Mouse (Mus musculus) stomach, embryonic 15.5 days (tissue): ENCODE data around the gene Syt16. TPM values are rescaled to one million over a fixed set of nuclear protein-coding genes. Genes with fewer than 3 reads are reported as not detected.

Source experiments
- ATAC-seq: fragments of 200-750 bp; cut with Nextera tagmentation; 2 replicates; pipeline ENCODE4 v1.8.0; 2017; ENCODE audit warnings: low read depth, moderate number of reproducible peaks, moderate TSS enrichment; ENCODE audit not compliant: insufficient read depth, low FRiP score
- H3K27ac ChIP-seq: fragments of 300-500 bp; sonication (generic); 2 replicates; pipeline ENCODE4 v1.5.1; 2015; ENCODE audit warnings: mild to moderate bottlenecking, inconsistent platforms
- H3K27me3 ChIP-seq: fragments of 300-500 bp; sonication (generic); replicated peaks from 2 replicates; pipeline ENCODE4 v1.6.1; 2015; ENCODE audit warnings: inconsistent platforms
- H3K36me3 ChIP-seq: fragments of 300-500 bp; sonication (generic); 2 replicates; pipeline ENCODE4 v1.6.1; 2015; ENCODE audit warnings: inconsistent platforms
- H3K4me1 ChIP-seq: fragments of 300-500 bp; sonication (generic); 2 replicates; pipeline ENCODE4 v1.6.1; 2015; ENCODE audit warnings: inconsistent platforms
- H3K4me2 ChIP-seq: fragments of 300-500 bp; sonication (generic); 2 replicates; pipeline ENCODE4 v1.6.1; 2015; ENCODE audit warnings: mild to moderate bottlenecking, inconsistent platforms
- H3K4me3 ChIP-seq: fragments of 300-500 bp; sonication (generic); replicated peaks from 2 replicates; pipeline ENCODE4 v1.5.1; 2015; ENCODE audit warnings: inconsistent platforms
- H3K9ac ChIP-seq: fragments of 300-500 bp; sonication (generic); 2 replicates; pipeline ENCODE4 v1.6.1; 2015; ENCODE audit warnings: inconsistent platforms
- H3K9me3 ChIP-seq: fragments of 300-500 bp; sonication (generic); 2 replicates; pipeline ENCODE4 v1.6.1; 2016; ENCODE audit warnings: inconsistent platforms
- WGBS: fragments of 180-500 bp; shearing (Covaris S2); methylation state at CpG from one replicate; pipeline ENCODE4 v1.1.7; 2015; 5-methylcytosine and 5-hydroxymethylcytosine counted together
- polyA plus RNA-seq: library from polyadenylated mRNA; unstranded; fragments of >200 nt; fragmentation: Nextera tagmentation; extraction: Ambion mirVana; gene quantifications from 2 replicates; pipeline ENCODE4 v1.2.1, GENCODE M21; 2015

The Syt16 gene
- polyA plus RNA-seq, 1 experiment from 2014 or later, result 2.4 TPM

GRCm38 (mm10) chr12:74125796-74126195 lies 128.3 kb downstream of the Syt16 start:
- H3K27ac ChIP-seq, result no peak overlapping the region
- no peaks in the 10 kb centered on the region for H3K4me1 ChIP-seq
- no peak overlapping the region for H3K4me2 ChIP-seq
- 80% methylated on average over 12 of the region's 12 CpGs for WGBS
- no peaks in the 10 kb centered on the region for H3K9me3 ChIP-seq
- no peak for ATAC-seq
- no peak overlapping the region for H3K9ac ChIP-seq
- no peak overlapping the region for H3K4me3 ChIP-seq
- H3K36me3 ChIP-seq, result no peaks in the 10 kb centered on the region
- H3K27me3 ChIP-seq, result no peaks in the 10 kb centered on the region

GRCm38 (mm10) chr12:74128229-74128628 lies 130.8 kb downstream of the Syt16 start:
- Histone ChIP-seq H3K4me1 (no peaks in the 10 kb centered on the region), H3K9ac (no peak overlapping the region), H3K9me3 (no peaks in the 10 kb centered on the region), H3K4me3 (no peak overlapping the region), H3K27me3 (no peaks in the 10 kb centered on the region), H3K36me3 (no peaks in the 10 kb centered on the region), H3K4me2 (no peak overlapping the region), H3K27ac (no peak overlapping the region)
- 53% methylated on average over 1 of the region's 1 CpGs for WGBS
- ATAC-seq, result 0 out of 2 replicates have a peak, but pooled peaks have one; percentile 27

GRCm38 (mm10) chr12:74131790-74132189 lies 134.3 kb downstream of the Syt16 start:
- no peaks in the 10 kb centered on the region for H3K27me3 ChIP-seq
- H3K36me3 ChIP-seq, result no peaks in the 10 kb centered on the region
- no peak overlapping the region for H3K4me2 ChIP-seq
- H3K27ac ChIP-seq, result no peak overlapping the region
- 45% methylated on average over 2 of the region's 2 CpGs for WGBS
- no peak overlapping the region for H3K4me3 ChIP-seq
- ATAC-seq, result no peak
- H3K9me3 ChIP-seq, result no peaks in the 10 kb centered on the region
- no peaks in the 10 kb centered on the region for H3K4me1 ChIP-seq
- no peak overlapping the region for H3K9ac ChIP-seq

- ATAC-seq, result no peak
- WGBS, result 58% methylated on average over 7 of the region's 7 CpGs
These were observed 144.7 kb downstream of the Syt16 start for GRCm38 (mm10) chr12:74142147-74142546.

GRCm38 (mm10) chr12:74144385-74144784 lies 146.9 kb downstream of the Syt16 start:
- no peaks in the 10 kb centered on the region for H3K9me3 ChIP-seq
- H3K9ac ChIP-seq, result no peak overlapping the region
- WGBS, result 49% methylated on average over 5 of the region's 5 CpGs
- no peaks in the 10 kb centered on the region for H3K36me3 ChIP-seq
- H3K4me2 ChIP-seq, result no peak overlapping the region
- H3K4me1 ChIP-seq, result no peaks in the 10 kb centered on the region
- no peak for ATAC-seq
- H3K27me3 ChIP-seq, result no peaks in the 10 kb centered on the region
- no peak overlapping the region for H3K27ac ChIP-seq
- H3K4me3 ChIP-seq, result no peak overlapping the region

More at GRCm38 (mm10) chr12:74142147-74142546, 144.7 kb downstream of the Syt16 start:
- H3K4me1 ChIP-seq, result no peaks in the 10 kb centered on the region
- no peak overlapping the region for H3K27ac ChIP-seq
- no peak overlapping the region for H3K4me2 ChIP-seq
- H3K9me3 ChIP-seq, result no peaks in the 10 kb centered on the region
- H3K36me3 ChIP-seq, result no peaks in the 10 kb centered on the region
- H3K9ac ChIP-seq, result no peak overlapping the region
- no peaks in the 10 kb centered on the region for H3K27me3 ChIP-seq
- no peak overlapping the region for H3K4me3 ChIP-seq

- 49% methylated on average over 3 of the region's 3 CpGs for WGBS
- ATAC-seq, result no peak
- Histone ChIP-seq H3K27ac (no peak overlapping the region), H3K36me3 (no peaks in the 10 kb centered on the region), H3K4me2 (no peak overlapping the region), H3K27me3 (no peaks in the 10 kb centered on the region), H3K9ac (no peak overlapping the region), H3K4me1 (no peaks in the 10 kb centered on the region), H3K9me3 (no peaks in the 10 kb centered on the region), H3K4me3 (no peak overlapping the region)
These were observed 163.3 kb downstream of the Syt16 start for GRCm38 (mm10) chr12:74160791-74161190.

GRCm38 (mm10) chr12:74163080-74163479 lies 165.6 kb downstream of the Syt16 start:
- Histone ChIP-seq H3K4me1 (no peaks in the 10 kb centered on the region), H3K4me2 (no peak overlapping the region), H3K9ac (no peak overlapping the region), H3K4me3 (no peak overlapping the region), H3K9me3 (no peaks in the 10 kb centered on the region), H3K36me3 (no peaks in the 10 kb centered on the region), H3K27me3 (no peaks in the 10 kb centered on the region), H3K27ac (no peak overlapping the region)
- 76% methylated on average over 2 of the region's 2 CpGs for WGBS
- no peak for ATAC-seq

- H3K4me1 ChIP-seq, result no peaks in the 10 kb centered on the region
- no peaks in the 10 kb centered on the region for H3K27me3 ChIP-seq
- no peak overlapping the region for H3K9ac ChIP-seq
- no peak for ATAC-seq
- 82% methylated on average over 1 of the region's 1 CpGs for WGBS
- H3K9me3 ChIP-seq, result no peaks in the 10 kb centered on the region
- H3K4me3 ChIP-seq, result no peak overlapping the region
- H3K4me2 ChIP-seq, result no peak overlapping the region
- H3K27ac ChIP-seq, result no peak overlapping the region
- no peaks in the 10 kb centered on the region for H3K36me3 ChIP-seq
These were observed 173.8 kb downstream of the Syt16 start for GRCm38 (mm10) chr12:74171257-74171656.

- Histone ChIP-seq H3K9me3 (no peaks in the 10 kb centered on the region), H3K27me3 (no peaks in the 10 kb centered on the region), H3K9ac (no peak overlapping the region), H3K4me1 (no peaks in the 10 kb centered on the region), H3K27ac (no peak overlapping the region), H3K4me3 (no peak overlapping the region), H3K36me3 (no peaks in the 10 kb centered on the region), H3K4me2 (no peak overlapping the region)
- 69% methylated on average over 3 of the region's 3 CpGs for WGBS
- no peak for ATAC-seq
These were observed 176.4 kb downstream of the Syt16 start for GRCm38 (mm10) chr12:74173902-74174301.

GRCm38 (mm10) chr12:74184596-74184995 lies 187.1 kb downstream of the Syt16 start:
- H3K9me3 ChIP-seq, result no peaks in the 10 kb centered on the region
- ATAC-seq, result no peak
- no peaks in the 10 kb centered on the region for H3K36me3 ChIP-seq
- H3K27me3 ChIP-seq, result no peaks in the 10 kb centered on the region
- no peak overlapping the region for H3K9ac ChIP-seq
- H3K4me2 ChIP-seq, result peak overlapping the region; percentile 8; the same call in 1 of the 2 replicates
- H3K4me1 ChIP-seq, result no peaks in the 10 kb centered on the region
- WGBS, result 75% methylated on average over 17 of the region's 17 CpGs
- peak overlapping the region; percentile 12; the same call in 1 of the 2 replicates for H3K4me3 ChIP-seq
- H3K27ac ChIP-seq, result no peak overlapping the region

GRCm38 (mm10) chr12:74188243-74188785 lies 190.9 kb downstream of the Syt16 start:
- no peaks in the 10 kb centered on the region for H3K4me1 ChIP-seq
- no peak for ATAC-seq
- no peak overlapping the region for H3K4me2 ChIP-seq
- H3K27ac ChIP-seq, result no peak overlapping the region
- H3K9me3 ChIP-seq, result no peaks in the 10 kb centered on the region
- H3K4me3 ChIP-seq, result no peak overlapping the region
- no peak overlapping the region for H3K9ac ChIP-seq
- no peaks in the 10 kb centered on the region for H3K36me3 ChIP-seq
- 73% methylated on average over 11 of the region's 11 CpGs for WGBS
- no peaks in the 10 kb centered on the region for H3K27me3 ChIP-seq

- Histone ChIP-seq H3K4me1 (no peaks in the 10 kb centered on the region), H3K4me2 (no peak overlapping the region), H3K9me3 (no peaks in the 10 kb centered on the region), H3K36me3 (no peaks in the 10 kb centered on the region), H3K9ac (no peak overlapping the region), H3K27ac (no peak overlapping the region), H3K4me3 (no peak overlapping the region), H3K27me3 (no peaks in the 10 kb centered on the region)
- no peak for ATAC-seq
- 33% methylated on average over 7 of the region's 7 CpGs for WGBS
These were observed 191.4 kb downstream of the Syt16 start for GRCm38 (mm10) chr12:74188815-74189214.

- no peaks in the 10 kb centered on the region for H3K36me3 ChIP-seq
- 81% methylated on average over 4 of the region's 4 CpGs for WGBS
- no peak overlapping the region for H3K4me3 ChIP-seq
- no peaks in the 10 kb centered on the region for H3K9me3 ChIP-seq
- no peaks in the 10 kb centered on the region for H3K27me3 ChIP-seq
- no peak for ATAC-seq
- H3K4me2 ChIP-seq, result no peak overlapping the region
- no peaks in the 10 kb centered on the region for H3K4me1 ChIP-seq
- no peak overlapping the region for H3K9ac ChIP-seq
- H3K27ac ChIP-seq, result no peak overlapping the region
These were observed 192.4 kb downstream of the Syt16 start for GRCm38 (mm10) chr12:74189840-74190239.
